Mouse (Mus musculus) intestine, embryonic 16.5 days (tissue): ENCODE results near the gene Svs1. TPM values are rescaled to one million over a fixed set of nuclear protein-coding genes. Genes with fewer than 3 reads are reported as not detected.
"Not testable (repeated sequence)": the region's sequence is repeated elsewhere in the genome, so short reads cannot be mapped to it uniquely, and the experiment has no call there.

Experiments
- ATAC-seq: fragments of 200-750 bp; cut with Nextera tagmentation; 2 replicates; pipeline ENCODE4 v1.8.0; 2017; ENCODE audit warnings: moderate TSS enrichment, moderate library complexity
- H3K27ac ChIP-seq: fragments of 300-500 bp; sonication (generic); 2 replicates; pipeline ENCODE4 v1.5.1; 2014; ENCODE audit warnings: mild to moderate bottlenecking, low read length
- H3K27me3 ChIP-seq: fragments of 300-500 bp; sonication (generic); replicated peaks from 2 replicates; pipeline ENCODE4 v1.6.1; 2014; ENCODE audit warnings: low read length, control low read depth, mixed read lengths; ENCODE audit not compliant: control insufficient read depth, insufficient read depth
- H3K36me3 ChIP-seq: fragments of 300-500 bp; sonication (generic); 2 replicates; pipeline ENCODE4 v1.6.1; 2014; ENCODE audit warnings: low read length, control low read depth; ENCODE audit not compliant: control insufficient read depth, insufficient read depth
- H3K4me1 ChIP-seq: fragments of 300-500 bp; sonication (generic); 2 replicates; pipeline ENCODE4 v1.6.1; 2014; ENCODE audit warnings: low read length, control low read depth, mixed read lengths; ENCODE audit not compliant: control insufficient read depth, insufficient read depth
- H3K4me2 ChIP-seq: fragments of 300-500 bp; sonication (generic); 2 replicates; pipeline ENCODE4 v1.6.1; 2014; ENCODE audit warnings: low read depth, low read length, control low read depth
- H3K4me3 ChIP-seq: fragments of 300-500 bp; sonication (generic); 2 replicates; pipeline ENCODE4 v1.5.1; 2014; ENCODE audit warnings: mild to moderate bottlenecking, low read length
- H3K9ac ChIP-seq: fragments of 300-500 bp; sonication (generic); 2 replicates; pipeline ENCODE4 v1.6.1; 2014; ENCODE audit warnings: low read depth, low read length
- H3K9me3 ChIP-seq: fragments of 300-500 bp; sonication (generic); 2 replicates; pipeline ENCODE4 v1.6.1; 2016; ENCODE audit warnings: low read length, control low read depth; ENCODE audit not compliant: control insufficient read depth
- WGBS: fragments of 180-500 bp; shearing (Covaris S2); extraction: QIAGEN DNeasy Blood & Tissue Kit; methylation state at CpG from one replicate; pipeline ENCODE4 v1.1.7; 2014; 5-methylcytosine and 5-hydroxymethylcytosine counted together
- polyA plus RNA-seq: library from polyadenylated mRNA; unstranded; fragments of >200 nt; fragmentation: Nextera tagmentation; extraction: Ambion mirVana; gene quantifications from 2 replicates; pipeline ENCODE4 v1.2.1, GENCODE M21; 2015

Gene Svs1
- polyA plus RNA-seq, 1 experiment from 2014 or later, result not detected

GRCm38 (mm10) chr6:48966696-48967095 is 20.0 kb upstream of the Svs1 start:
- not testable (repeated sequence) for H3K4me2 ChIP-seq, H3K4me1 ChIP-seq, H3K9me3 ChIP-seq, H3K27ac ChIP-seq, H3K9ac ChIP-seq, ATAC-seq, H3K27me3 ChIP-seq, H3K36me3 ChIP-seq, H3K4me3 ChIP-seq
- WGBS, result 89% methylated on average over 5 of the region's 5 CpGs

DNA sequence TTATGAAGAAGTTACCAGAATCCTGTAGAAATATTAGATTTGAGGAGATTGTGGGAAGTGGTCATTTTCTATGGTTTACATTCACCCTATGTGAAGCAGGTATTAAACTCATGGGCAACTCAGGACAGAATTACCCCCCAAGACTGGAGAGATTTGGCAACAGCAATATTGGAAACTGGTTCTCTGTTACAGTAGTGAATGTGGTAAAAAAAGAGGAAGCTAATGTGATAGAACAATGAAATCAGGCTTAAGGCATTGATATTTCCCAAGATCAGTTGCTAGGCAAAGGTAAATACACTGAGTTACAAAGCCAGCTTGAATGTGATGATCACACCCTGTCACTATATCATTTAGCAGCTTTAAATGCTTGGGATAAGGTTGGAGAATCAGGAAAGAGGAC is 18.8 kb upstream of the Svs1 start:
- H3K36me3 ChIP-seq, result no peaks in the 10 kb centered on the region
- H3K4me1 ChIP-seq, result no peaks in the 10 kb centered on the region
- no peak overlapping the region for H3K4me3 ChIP-seq
- H3K9ac ChIP-seq, result no peak overlapping the region
- ATAC-seq, result no peak
- no peak overlapping the region for H3K27ac ChIP-seq
- no peak overlapping the region for H3K4me2 ChIP-seq
- H3K27me3 ChIP-seq, result no peaks in the 10 kb centered on the region
- no peaks in the 10 kb centered on the region for H3K9me3 ChIP-seq

GRCm38 (mm10) chr6:48974663-48975062 is 12.0 kb upstream of the Svs1 start, which contains the start of gene Doxl2:
TSS of gene Doxl2 (plus strand) at chr6:48974963.
- no peak within 1 kb of the TSS for H3K9ac ChIP-seq
- no peak within 1 kb of the TSS for H3K4me2 ChIP-seq
- H3K4me3 ChIP-seq, result no peak within 1 kb of the TSS
- no peaks in the 10 kb centered on the region for H3K9me3 ChIP-seq
- no peaks in the 10 kb centered on the region for H3K4me1 ChIP-seq
- no peak within 1 kb of the TSS for H3K27ac ChIP-seq
- H3K27me3 ChIP-seq, result no peaks in the 10 kb centered on the region
- 89% methylated on average over 2 of the region's 2 CpGs for WGBS
- no peak for ATAC-seq
- H3K36me3 ChIP-seq, result no peaks in the 10 kb centered on the region

DNA sequence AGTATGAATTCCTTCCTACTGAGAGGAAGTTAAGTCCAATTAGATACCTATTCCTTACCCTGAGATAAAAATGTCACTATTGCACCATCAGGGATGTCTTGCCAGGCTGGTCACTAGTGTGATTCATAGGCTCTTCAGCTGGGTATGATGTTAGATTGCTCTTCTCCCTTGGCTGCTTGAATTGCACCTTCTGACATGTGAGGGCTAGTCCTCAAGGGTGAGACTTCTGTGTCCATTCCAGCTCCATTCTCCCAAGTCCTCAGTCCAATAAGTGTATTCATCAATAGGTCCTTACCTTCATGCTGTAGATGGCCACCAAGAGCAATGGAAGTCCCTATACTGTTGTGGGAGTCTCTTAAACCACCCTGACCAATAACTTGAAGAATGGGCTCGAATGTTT is 7.0 kb upstream of the Svs1 start:
- H3K36me3 ChIP-seq, result no peaks in the 10 kb centered on the region
- H3K4me1 ChIP-seq, result no peaks in the 10 kb centered on the region
- no peak overlapping the region for H3K4me3 ChIP-seq
- no peak overlapping the region for H3K27ac ChIP-seq
- no peak overlapping the region for H3K4me2 ChIP-seq
- no peaks in the 10 kb centered on the region for H3K27me3 ChIP-seq
- H3K9me3 ChIP-seq, result no peaks in the 10 kb centered on the region
- H3K9ac ChIP-seq, result no peak overlapping the region
- no peak for ATAC-seq
- WGBS, result 62% methylated on average over 1 of the region's 1 CpGs

- no peak overlapping the region for H3K9ac ChIP-seq
- H3K36me3 ChIP-seq, result no peaks in the 10 kb centered on the region
- no peaks in the 10 kb centered on the region for H3K9me3 ChIP-seq
- H3K27ac ChIP-seq, result no peak overlapping the region
- H3K4me3 ChIP-seq, result no peak overlapping the region
- no peaks in the 10 kb centered on the region for H3K27me3 ChIP-seq
- no peak for ATAC-seq
- WGBS, result 67% methylated on average over 3 of the region's 3 CpGs
- H3K4me1 ChIP-seq, result no peaks in the 10 kb centered on the region
- H3K4me2 ChIP-seq, result no peak overlapping the region
Observed at GRCm38 (mm10) chr6:48982305-48982704, 4.4 kb upstream of the Svs1 start.

GRCm38 (mm10) chr6:48989971-48990370 is 3.3 kb downstream of the Svs1 start:
- WGBS, result 91% methylated on average over 5 of the region's 5 CpGs
- H3K27me3 ChIP-seq, result no peaks in the 10 kb centered on the region
- H3K27ac ChIP-seq, result no peak overlapping the region
- H3K9me3 ChIP-seq, result no peaks in the 10 kb centered on the region
- ATAC-seq, result no peak
- no peak overlapping the region for H3K9ac ChIP-seq
- no peak overlapping the region for H3K4me2 ChIP-seq
- H3K4me1 ChIP-seq, result no peaks in the 10 kb centered on the region
- H3K36me3 ChIP-seq, result no peaks in the 10 kb centered on the region
- no peak overlapping the region for H3K4me3 ChIP-seq

- no peaks in the 10 kb centered on the region for H3K27me3 ChIP-seq
- H3K4me3 ChIP-seq, result no peak overlapping the region
- no peaks in the 10 kb centered on the region for H3K4me1 ChIP-seq
- H3K9me3 ChIP-seq, result no peaks in the 10 kb centered on the region
- no peaks in the 10 kb centered on the region for H3K36me3 ChIP-seq
- no peak overlapping the region for H3K4me2 ChIP-seq
- ATAC-seq, result no peak
- 73% methylated on average over 4 of the region's 4 CpGs for WGBS
- no peak overlapping the region for H3K27ac ChIP-seq
- no peak overlapping the region for H3K9ac ChIP-seq
Observed at GRCm38 (mm10) chr6:48991991-48992390, 5.3 kb downstream of the Svs1 start.

DNA sequence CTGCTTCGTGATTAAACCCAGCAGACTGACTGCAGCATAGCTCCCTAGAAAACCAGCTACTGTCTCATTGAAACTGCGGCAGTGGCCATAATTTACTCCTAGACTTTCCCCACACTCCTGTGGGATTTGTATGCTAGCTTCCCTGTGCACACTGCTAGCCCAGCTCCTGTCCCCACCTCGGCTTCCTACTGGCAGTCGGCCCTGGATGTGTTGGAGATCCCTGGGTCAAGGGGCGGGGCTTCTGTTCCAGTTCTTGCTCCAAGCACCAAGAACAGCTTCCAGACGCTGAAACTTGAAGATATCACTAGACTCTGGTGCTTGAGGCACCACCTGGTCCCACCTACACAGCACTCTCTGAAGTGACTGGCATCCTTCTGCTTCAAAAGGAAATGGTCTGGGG is 11.5 kb downstream of the Svs1 start:
- WGBS, result 54% methylated on average over 6 of the region's 6 CpGs
- Histone ChIP-seq H3K9me3 (no peaks in the 10 kb centered on the region), H3K36me3 (no peaks in the 10 kb centered on the region), H3K4me2 (no peak overlapping the region), H3K27me3 (no peaks in the 10 kb centered on the region), H3K4me1 (no peaks in the 10 kb centered on the region), H3K4me3 (no peak overlapping the region), H3K27ac (no peak overlapping the region), H3K9ac (no peak overlapping the region)
- ATAC-seq, result no peak

- Histone ChIP-seq H3K9me3 (no peaks in the 10 kb centered on the region), H3K4me1 (no peaks in the 10 kb centered on the region), H3K27ac (no peak overlapping the region), H3K4me3 (no peak overlapping the region), H3K4me2 (no peak overlapping the region), H3K27me3 (no peaks in the 10 kb centered on the region), H3K9ac (no peak overlapping the region), H3K36me3 (no peaks in the 10 kb centered on the region)
- ATAC-seq, result no peak
- WGBS, result 82% methylated on average over 4 of the region's 4 CpGs
Observed at GRCm38 (mm10) chr6:48998796-48999195, 12.1 kb downstream of the Svs1 start.

DNA sequence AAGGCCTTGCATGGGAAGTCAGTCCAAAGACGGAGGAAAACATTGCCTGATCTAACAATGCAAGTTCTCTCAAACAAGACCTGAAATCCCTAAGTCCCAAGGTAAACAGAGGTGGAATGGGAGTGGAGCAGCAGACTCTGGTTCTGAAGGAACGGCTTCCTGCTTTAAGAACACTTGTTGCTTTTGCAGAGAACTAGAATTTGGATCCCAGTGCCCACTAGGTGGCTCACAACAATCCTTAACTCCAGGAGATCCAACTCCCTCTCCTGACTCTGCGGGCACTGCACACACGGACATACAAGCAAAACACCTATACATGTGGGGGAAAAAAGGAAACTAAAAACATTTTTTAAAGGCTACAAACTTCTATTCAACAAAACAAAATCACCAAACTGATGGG is 16.7 kb downstream of the Svs1 start:
- Histone ChIP-seq H3K4me3 (no peak overlapping the region), H3K27ac (no peak overlapping the region), H3K4me2 (no peak overlapping the region), H3K9ac (no peak overlapping the region), H3K4me1 (peaks cover 4% of the 10 kb centered on the region; the same call in 1 of the 2 replicates), H3K27me3 (no peaks in the 10 kb centered on the region), H3K36me3 (no peaks in the 10 kb centered on the region), H3K9me3 (no peaks in the 10 kb centered on the region)
- no peak for ATAC-seq
- 22% methylated on average over 4 of the region's 4 CpGs for WGBS
